8 mouse cellular contexts compared by ENCODE assay signal in the genomic region with DNA sequence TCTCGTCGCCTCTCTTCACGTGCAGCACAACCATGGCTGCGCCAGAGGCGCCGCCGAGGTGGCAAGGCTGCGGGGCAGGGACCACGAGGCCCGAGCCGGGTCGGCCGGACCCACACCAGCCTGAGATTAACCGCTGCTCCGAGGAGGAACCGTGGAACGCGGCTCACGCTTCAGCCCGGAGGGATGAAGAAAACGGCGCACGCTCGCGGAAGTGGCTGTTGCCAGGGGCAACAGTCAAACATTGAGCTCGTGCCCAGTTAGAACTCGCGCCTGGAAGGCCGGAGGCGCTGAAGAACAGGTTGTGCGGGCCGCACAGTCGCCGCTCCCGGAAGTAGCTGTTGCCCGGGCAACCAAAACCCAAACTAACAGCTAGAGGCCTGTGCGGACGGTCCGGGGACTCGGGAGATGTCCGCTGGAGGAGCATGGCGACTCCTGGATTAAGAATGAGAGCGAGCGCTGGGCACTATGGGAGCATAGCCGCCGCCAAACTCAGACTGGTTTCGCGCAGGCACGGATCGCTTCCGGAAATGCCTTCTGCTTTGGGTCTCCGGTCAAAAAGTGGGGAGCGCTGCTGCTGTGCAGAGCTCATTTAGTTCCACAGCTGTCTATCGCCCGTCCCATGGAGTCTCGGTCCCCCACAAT. TPM values are rescaled to one million over a fixed set of nuclear protein-coding genes. Genes with fewer than 3 reads are reported as not detected.
DNase-seq lines count a peak whose midpoint lies in the region; ATAC-seq and TF ChIP-seq lines count a peak whose summit lies in the region.

A gene (minus strand): TSS at position 428 of the 642 bp plus-strand sequence.

- H3K36me3 ChIP-seq in MEL (ENCODE audit: control insufficient read depth in 1 of 2, insufficient read depth in 2 of 2, low read length in 2 of 2) = peaks cover 0 to 7% of the 10 kb centered on the region in 2 experiments; a peak in 2 of 4 replicates
- H3K36me3 ChIP-seq in forebrain, postnatal 0 days (ENCODE audit: insufficient read depth) = peaks cover 19% of the 10 kb centered on the region
- H3K36me3 ChIP-seq in lung, embryonic 15.5 days = peaks cover 12% of the 10 kb centered on the region; the same call in 1 of the 2 replicates

- peak within 1 kb of the TSS; percentile 66 to 99 for H3K4me3 ChIP-seq in MEL (ENCODE audit: control insufficient read depth in 1 of 2, insufficient read depth in 1 of 2, low read depth in 2 of 2, low read length in 2 of 2)
- H3K4me3 ChIP-seq in cerebellum, adult 2 months (replicated peaks; ENCODE audit: insufficient read depth, low read depth, low read length) = peak within 1 kb of the TSS; percentile 63
- H3K4me3 ChIP-seq in forebrain, postnatal 0 days (ENCODE audit: low read depth, low read length) = peak within 1 kb of the TSS; percentile 85
- H3K4me3 ChIP-seq in lung, embryonic 15.5 days = peak within 1 kb of the TSS; percentile 90

- DNase-seq in MEL (ENCODE audit: low read depth, low spot score) = peak; percentile 97
- peak; percentile 94 to 95 for DNase-seq in cerebellum, adult 2 months
- peak; percentile 98 for DNase-seq in forebrain, postnatal 0 days
- DNase-seq in heart, postnatal 4 days = peak; percentile 94
- peak; percentile 89 to 93 for DNase-seq in layer of hippocampus, adult 8-10 months (ENCODE audit: low spot score in 2 of 2)
- peak; percentile 93 for DNase-seq in ovary, adult 18-20 months (ENCODE audit: low spot score)
- peak; percentile 95 for DNase-seq in thymus, postnatal 0 days (ENCODE audit: low spot score)

- peak within 1 kb of the TSS; percentile 78 for H3K9ac ChIP-seq in MEL (ENCODE audit: control insufficient read depth, low read depth, low read length, poor library complexity, severe bottlenecking)
- peak within 1 kb of the TSS; percentile 88 for H3K9ac ChIP-seq in forebrain, postnatal 0 days
- H3K9ac ChIP-seq in lung, embryonic 15.5 days = peak within 1 kb of the TSS; percentile 82

- TF ChIP-seq EP300 in MEL (IDR thresholded peaks at IDR 0.05; ENCODE audit: low read depth in 1 of 2, low read length in 2 of 2) = no peak

- 0 out of 6 replicates have a peak, but pooled peaks of 1 of the 3 experiments have one; percentile 1 for TF ChIP-seq CTCF in MEL (IDR thresholded peaks at IDR 0.05 in 2 of 3, conservative IDR thresholded peaks at IDR 0.05 in 1 of 3; ENCODE audit: control insufficient read depth in 1 of 3, insufficient read depth in 1 of 3, low read depth in 2 of 3, low read length in 3 of 3, poor library complexity in 1 of 3, severe bottlenecking in 1 of 3)
- TF ChIP-seq CTCF in cerebellum, adult 2 months (IDR thresholded peaks at IDR 0.05; ENCODE audit: borderline replicate concordance, insufficient read depth, low read depth, low read length) = no peak
- TF ChIP-seq CTCF in forebrain, postnatal 0 days (IDR thresholded peaks at IDR 0.05; ENCODE audit: low read depth) = no peak

- no peaks in the 10 kb centered on the region for H3K27me3 ChIP-seq in MEL (ENCODE audit: control insufficient read depth in 1 of 2, insufficient read depth in 2 of 2, low read length in 2 of 2)
- no peaks in the 10 kb centered on the region for H3K27me3 ChIP-seq in cerebellum, adult 2 months (ENCODE audit: control insufficient read depth, insufficient read depth, low read length)
- no peaks in the 10 kb centered on the region for H3K27me3 ChIP-seq in forebrain, postnatal 0 days (ENCODE audit: insufficient read depth, low read length)
- no peaks in the 10 kb centered on the region for H3K27me3 ChIP-seq in lung, embryonic 15.5 days

- peaks cover 0 to 4% of the 10 kb centered on the region in 2 experiments; a peak in 2 of 4 replicates for H3K4me1 ChIP-seq in MEL (ENCODE audit: control insufficient read depth in 1 of 2, insufficient read depth in 2 of 2, low read length in 2 of 2)
- H3K4me1 ChIP-seq in cerebellum, adult 2 months (ENCODE audit: control insufficient read depth, insufficient read depth, low read length) = peaks cover 4% of the 10 kb centered on the region; the same call in 1 of the 2 replicates
- no peaks in the 10 kb centered on the region for H3K4me1 ChIP-seq in forebrain, postnatal 0 days (ENCODE audit: insufficient read depth)
- no peaks in the 10 kb centered on the region for H3K4me1 ChIP-seq in lung, embryonic 15.5 days

- TF ChIP-seq POLR2A in MEL (IDR thresholded peaks at IDR 0.05; ENCODE audit: control insufficient read depth in 1 of 2, insufficient read depth in 1 of 2, low read depth in 1 of 2, low read length in 2 of 2, poor library complexity in 1 of 2) = peak; percentile 71 to 87; a peak in 3 of 4 replicates
- peak; percentile 57; the same call in 1 of the 2 replicates for TF ChIP-seq POLR2A in cerebellum, adult 2 months (IDR thresholded peaks at IDR 0.05; ENCODE audit: borderline replicate concordance, insufficient read depth, low read length)

- H3K9me3 ChIP-seq in MEL (replicated peaks; ENCODE audit: insufficient read depth, low read length) = no peaks in the 10 kb centered on the region
- no peaks in the 10 kb centered on the region for H3K9me3 ChIP-seq in forebrain, postnatal 0 days (ENCODE audit: low read length)
- H3K9me3 ChIP-seq in lung, embryonic 15.5 days = no peaks in the 10 kb centered on the region

- H3K4me2 ChIP-seq in forebrain, postnatal 0 days (ENCODE audit: low read depth) = peak within 1 kb of the TSS; percentile 78
- H3K4me2 ChIP-seq in lung, embryonic 15.5 days = peak within 1 kb of the TSS; percentile 95

- peak within 1 kb of the TSS; percentile 56 for H3K27ac ChIP-seq in MEL (ENCODE audit: control insufficient read depth, low read depth, low read length)
- H3K27ac ChIP-seq in cerebellum, adult 2 months (ENCODE audit: insufficient read depth, low read length) = peak within 1 kb of the TSS; percentile 30; the same call in 1 of the 2 replicates
- H3K27ac ChIP-seq in forebrain, postnatal 0 days (ENCODE audit: low read depth, low read length) = peak within 1 kb of the TSS; percentile 88
- H3K27ac ChIP-seq in lung, embryonic 15.5 days = peak within 1 kb of the TSS; percentile 86

- no peak for TF ChIP-seq RAD21 in MEL (IDR thresholded peaks at IDR 0.05; ENCODE audit: low read depth, low read length)

- H3K79me2 ChIP-seq in MEL (ENCODE audit: control insufficient read depth, insufficient read depth, low read length, poor library complexity) = peaks cover 6% of the 10 kb centered on the region

- ATAC-seq in forebrain, postnatal 0 days = peak; percentile 97
- ATAC-seq in lung, embryonic 15.5 days (ENCODE audit: borderline replicate concordance, extremely low read depth, low FRiP score, low TSS enrichment) = peak; percentile 97

- under 1% methylated on average over 56 of the region's 56 CpGs for WGBS in cerebellum, adult 2 months
- under 1% methylated on average over 56 of the region's 56 CpGs for WGBS in forebrain, postnatal 0 days
- under 1% methylated on average over 56 of the region's 56 CpGs for WGBS in lung, embryonic 15.5 days

TF ChIP-seq in MEL, 35 proteins besides CTCF, POLR2A, EP300 and RAD21 (continues in another document):
- TF ChIP-seq CHD1 (IDR thresholded peaks at IDR 0.05; ENCODE audit: low read depth, low read length) (no peak), BHLHE40 (IDR thresholded peaks at IDR 0.05; ENCODE audit: borderline replicate concordance, low read depth, low read length) (no peak), NRF1 (IDR thresholded peaks at IDR 0.05; ENCODE audit: insufficient read depth, low read depth, low read length, poor library complexity, severe bottlenecking) (peak; percentile 60; the same call in 1 of the 2 replicates), NELFE (IDR thresholded peaks at IDR 0.05; ENCODE audit: low read depth, low read length) (peak; percentile 64), GABPA (IDR thresholded peaks at IDR 0.05; ENCODE audit: low read depth, low read length) (no peak), POLR2AphosphoS5 (IDR thresholded peaks at IDR 0.05; ENCODE audit: borderline replicate concordance, low read depth, low read length) (no peak), UBTF (IDR thresholded peaks at IDR 0.05; ENCODE audit: borderline replicate concordance, insufficient read depth, low read depth, low read length) (peak; percentile 87; the same call in 1 of the 2 replicates), ETS1 (IDR thresholded peaks at IDR 0.05; ENCODE audit: low read depth, low read length) (peak; percentile 46; the same call in 1 of the 2 replicates), USF2 (IDR thresholded peaks at IDR 0.05; ENCODE audit: borderline replicate concordance in 1 of 2, insufficient read depth in 1 of 2, low read depth in 1 of 2, low read length in 2 of 2) (no peak), ZKSCAN1 (IDR thresholded peaks at IDR 0.05; ENCODE audit: low read depth, low read length) (no peak), TBP (IDR thresholded peaks at IDR 0.05; ENCODE audit: low read depth, low read length) (peak; percentile 79), CHD2 (IDR thresholded peaks at IDR 0.05; ENCODE audit: low read length) (no peak), GATA1 (IDR thresholded peaks at IDR 0.05; ENCODE audit: low read depth, low read length) (no peak), RCOR1 (IDR thresholded peaks at IDR 0.05; ENCODE audit: low read depth, low read length) (no peak), TCF12 (IDR thresholded peaks at IDR 0.05; ENCODE audit: low read depth, low read length) (peak; percentile 70), ZC3H11A (IDR thresholded peaks at IDR 0.05; ENCODE audit: low read depth, low read length) (no peak), KAT2A (conservative IDR thresholded peaks at IDR 0.05; ENCODE audit: low read depth, low read length) (no peak; the same call in 1 of the 2 replicates), MAX (IDR thresholded peaks at IDR 0.05; ENCODE audit: low read length) (peak; percentile 57), ZMIZ1 (IDR thresholded peaks at IDR 0.05; ENCODE audit: low read depth, low read length) (0 out of 2 replicates have a peak, but pooled peaks have one; percentile 3), TAL1 (IDR thresholded peaks at IDR 0.05; ENCODE audit: low read length) (no peak), E2F4 (IDR thresholded peaks at IDR 0.05; ENCODE audit: borderline replicate concordance, low read depth, low read length) (no peak)

RNA-seq across cellular contexts. Expression of the gene that starts here (rescaled TPM):
- 65.9 and 68.5 TPM in 2 replicates for total RNA-seq in MEL (2012; rRNA removed)
- polyA plus RNA-seq in MEL (2012; ENCODE audit: insufficient read depth in 1 of 2, insufficient read length in 2 of 2, low read depth in 1 of 2, low replicate concordance in 2 of 2, missing spikeins in 1 of 2) = 100 to 1,000 TPM in 1 of 2 experiments, not detected in 1; 117 TPM
- 27.7 and 32.7 TPM in 2 replicates for polyA plus RNA-seq in cerebellum, adult 2 months (2012; rRNA removed)
- total RNA-seq in forebrain, postnatal 0 days (2014; rRNA removed) = 28.0 and 28.6 TPM in 2 replicates
- polyA plus RNA-seq in forebrain, postnatal 0 days (2015; fragmentation: Nextera tagmentation; extraction: Ambion mirVana) = 73.4 and 79.6 TPM in 2 replicates
- 10 to 100 TPM; 26.2 to 32.8 TPM for total RNA-seq in heart, postnatal 4 days (2021)
- total RNA-seq in layer of hippocampus, adult 8-10 months (2022) = 10 to 100 TPM; 37.6 to 47.0 (median 41.7) TPM
- 44.1 and 53.3 TPM in 2 replicates for polyA plus RNA-seq in lung, embryonic 15.5 days (2015; fragmentation: Nextera tagmentation; extraction: Ambion mirVana)
- polyA plus RNA-seq in thymus, postnatal 0 days (2015; fragmentation: Nextera tagmentation; extraction: Ambion mirVana) = 61.4 and 62.9 TPM in 2 replicates

Comparison
In these comparisons a context has a peak if more than half of its experiments do, and no peak if none do; other contexts are left out.
1. Peak in every context shown above with its lines: DNase-seq, ATAC-seq, H3K4me3 ChIP-seq and H3K27ac ChIP-seq.
2. H3K27ac ChIP-seq: peak in every context shown above with its lines; median percentile 88 in forebrain, postnatal 0 days; 86 in lung, embryonic 15.5 days; 56 in MEL; 30 in cerebellum, adult 2 months.